Mouse (Mus musculus): ENCODE data around the gene Csf2ra. TPM values are rescaled to one million over a fixed set of nuclear protein-coding genes. Genes with fewer than 3 reads are reported as not detected.

The Csf2ra gene
- polyA plus RNA-seq, 1 experiment: not detected

- Histone ChIP-seq H3K27ac (ENCODE audit: insufficient read depth, low read depth, low read length) (no peak within 1 kb of the TSS), H3K4me1 (ENCODE audit: control insufficient read depth, insufficient read depth, low read length) (no peaks in the 10 kb centered on the region), H3K4me3 (ENCODE audit: insufficient read depth, low read depth, low read length) (no peak within 1 kb of the TSS)
- TF ChIP-seq CTCF (IDR thresholded peaks at IDR 0.05; ENCODE audit: insufficient read depth, low read depth, low read length): no peak
- no peak for TF ChIP-seq POLR2A (IDR thresholded peaks at IDR 0.05; ENCODE audit: insufficient read depth, low read depth, low read length)
- 41% methylated on average over 39 of the region's 39 CpGs for WGBS
Observed at GRCm38 (mm10) chr19:61175756-61176324, 52.4 kb downstream of the Csf2ra start, which contains the start of gene Gm7102. Gene Gm7102, minus strand, starts transcription at chr19:61176309.

Other genes starting within 250 kb of the Csf2ra start
- not detected in 2 replicates for gene Zfp950, start 87.6 kb downstream of the Csf2ra start, polyA plus RNA-seq (2012; ENCODE audit: insufficient read depth, insufficient read length, low replicate concordance, missing spikeins)
- not detected in 2 replicates for gene Gm7102, start 52.1 kb downstream of the Csf2ra start, polyA plus RNA-seq (2012; ENCODE audit: insufficient read depth, insufficient read length, low replicate concordance, missing spikeins)
- gene Gm6020, start 44.5 kb downstream of the Csf2ra start, polyA plus RNA-seq (2012; ENCODE audit: insufficient read depth, insufficient read length, low replicate concordance, missing spikeins): not detected in 2 replicates
- not detected in 2 replicates for gene Gm21060, start 68.6 kb upstream of the Csf2ra start, polyA plus RNA-seq (2012; ENCODE audit: insufficient read depth, insufficient read length, low replicate concordance, missing spikeins)